Mouse (Mus musculus) left cerebral cortex, postnatal 36 days (tissue): ENCODE measurements around the gene Dclk2. TPM values are rescaled to one million over a fixed set of nuclear protein-coding genes. Genes with fewer than 3 reads are reported as not detected.

Experiments
- DNase-seq, 2 experiments: peaks; one replicate each; pipeline ENCODE4 v3.0.0; 2021 to 2022; ENCODE audit warnings: low spot score in 2 of 2, mixed read lengths in 1 of 2
- intact Hi-C: fragments of 180-260 bp; cut with DNase I; formaldehyde crosslinking; loops from one replicate; pipeline ENCODE4 v1.15.1; 2025
- total RNA-seq, 2 experiments: library from RNA; stranded (reverse); gene quantifications; 2 replicates each; pipeline ENCODE4 v1.2.3; 2021

The Dclk2 gene
- total RNA-seq, 2 experiments from 2014 or later: 53.2 to 61.5 TPM

DNA sequence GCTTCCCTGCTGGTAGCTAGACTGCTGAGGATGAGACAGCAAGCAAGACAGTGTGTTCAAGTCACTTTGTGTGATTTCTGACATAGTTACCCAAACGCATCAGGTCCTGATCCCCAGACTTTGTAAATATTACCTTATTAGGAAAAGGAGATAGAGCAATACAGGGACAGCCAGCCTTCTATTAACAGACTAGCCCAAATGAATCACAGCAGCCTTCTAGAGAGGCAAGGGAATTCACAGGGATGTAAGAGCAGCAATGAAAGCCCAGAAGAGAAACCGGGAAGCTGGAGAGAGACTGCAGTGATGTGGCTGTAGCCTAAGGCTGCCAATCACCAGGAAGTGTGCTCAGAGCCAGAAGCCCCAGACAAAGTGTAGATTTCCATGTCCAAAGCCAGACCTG is 111.0 kb downstream of the Dclk2 start:
- intact Hi-C loops: loop anchor here (5.0 kb wide), 1 partner anchor 168 kb away; no protein-coding TSS in a partner anchor
- DNase-seq: no peak

DNA sequence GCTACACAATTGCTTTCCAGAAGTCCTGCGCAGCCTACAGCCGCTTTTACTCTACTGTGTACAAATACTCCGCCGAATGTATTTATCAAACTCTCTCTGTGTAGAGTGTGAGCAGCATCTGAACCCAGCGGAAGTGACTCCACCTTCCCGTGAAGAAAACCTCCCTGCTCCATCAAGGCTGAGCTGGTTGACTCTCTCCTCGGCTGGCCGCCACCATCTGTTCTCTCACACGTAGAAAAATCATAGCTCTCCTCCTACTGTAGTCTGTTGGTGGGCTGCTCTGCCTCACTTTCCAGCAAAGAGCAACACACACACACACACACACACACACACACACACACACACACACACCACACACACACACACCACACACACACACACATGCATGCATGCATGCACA is 111.5 kb downstream of the Dclk2 start:
- intact Hi-C loops: loop anchor here (5.0 kb wide), 1 partner anchor 168 kb away; no protein-coding TSS in a partner anchor
- peak; percentile 46 to 47 for DNase-seq

DNA sequence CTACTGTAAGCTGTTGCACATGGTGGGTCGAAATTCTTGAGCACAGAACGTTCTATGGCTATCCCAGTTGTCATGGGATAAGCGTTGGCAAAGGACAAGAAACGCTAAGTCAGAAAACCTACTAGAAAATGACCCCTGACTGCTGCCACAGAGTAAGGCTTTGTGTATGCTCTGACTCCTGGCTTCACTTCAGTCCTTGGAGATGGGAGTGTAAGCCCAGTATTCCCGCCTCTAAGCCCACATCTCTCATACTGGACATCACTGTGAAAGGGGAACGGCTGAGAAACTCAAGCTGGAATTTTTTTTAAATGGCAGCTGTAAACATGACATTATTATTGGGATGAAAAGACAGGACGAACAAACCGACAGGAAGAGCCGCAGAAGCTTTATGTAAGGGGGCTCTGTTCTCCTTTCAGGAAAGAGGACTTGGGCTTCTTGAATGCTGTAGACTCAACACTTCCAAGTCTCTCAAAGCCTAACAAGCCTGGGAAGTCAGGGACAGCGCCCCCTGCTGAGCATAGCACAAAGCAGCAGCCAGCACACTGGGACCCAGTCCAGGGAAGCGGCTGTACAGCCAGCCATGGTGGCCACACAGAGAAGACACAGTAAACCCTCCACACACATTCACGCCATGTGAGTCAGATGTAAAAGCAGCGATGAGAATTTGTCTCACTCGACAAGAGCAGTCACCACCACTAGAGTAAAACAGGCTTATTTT is 112.7 kb downstream of the Dclk2 start:
- DNase-seq: peak; percentile 49 to 60
- intact Hi-C loops: loop anchor here (5.0 kb wide), 1 partner anchor 169 kb away; no protein-coding TSS in a partner anchor

GRCm38 (mm10) chr3:86806834-86807233 is 113.8 kb downstream of the Dclk2 start:
- intact Hi-C loops: loop anchor here (5.0 kb wide), 1 partner anchor 170 kb away; no protein-coding TSS in a partner anchor
- no peak for DNase-seq

DNA sequence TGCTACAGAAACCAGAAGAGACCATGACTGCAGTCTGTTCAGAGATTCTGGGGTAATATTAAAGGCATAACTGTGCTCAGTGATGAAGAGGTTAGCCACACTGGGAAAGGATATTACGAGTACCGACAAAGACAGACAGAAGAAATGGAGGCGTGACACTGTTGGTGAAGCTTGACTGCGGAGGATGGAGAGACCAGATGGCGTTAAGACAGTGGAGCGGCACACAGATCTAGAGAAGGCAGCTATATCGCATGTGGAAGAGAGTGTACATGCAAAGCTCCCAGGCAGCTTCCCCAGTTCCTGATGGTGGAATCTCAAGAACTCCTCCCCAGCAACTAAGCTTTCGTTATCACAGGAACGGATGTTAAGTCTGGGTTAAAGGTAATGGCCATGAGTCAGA is 116.4 kb downstream of the Dclk2 start:
- intact Hi-C loops: loop anchor here (5.0 kb wide), 1 partner anchor 113 kb away; no protein-coding TSS in a partner anchor
- DNase-seq: peak; percentile 75 to 77

- DNase-seq: no peak
- intact Hi-C loops: loop anchor here (5.0 kb wide), 1 partner anchor 114 kb away; no protein-coding TSS in a partner anchor
These were observed 117.8 kb downstream of the Dclk2 start for GRCm38 (mm10) chr3:86802825-86803224.

DNA sequence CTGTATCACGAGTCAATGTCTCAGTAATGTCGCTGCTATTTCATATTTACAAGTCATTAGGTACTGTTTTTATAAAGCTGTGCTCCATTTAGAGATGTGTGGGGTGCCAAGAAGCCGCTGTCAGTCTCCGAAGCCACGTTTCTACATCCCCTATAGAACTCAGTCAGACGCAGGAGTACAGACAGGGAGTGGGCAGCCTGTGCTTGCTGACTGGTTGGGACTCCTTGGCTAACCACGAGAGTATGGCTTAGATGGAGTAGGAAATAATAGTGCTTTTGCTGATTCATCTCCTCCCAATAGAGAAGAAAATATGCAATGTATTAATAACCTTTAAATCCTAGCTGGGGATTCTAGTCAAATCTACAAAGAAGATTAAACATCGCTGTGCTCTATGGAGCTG is 119.8 kb downstream of the Dclk2 start:
- intact Hi-C loops: loop anchor here (5.0 kb wide), 1 partner anchor 116 kb away; no protein-coding TSS in a partner anchor
- no peak for DNase-seq

- intact Hi-C loops: no loop called here
- DNase-seq: no peak
These were observed 121.6 kb downstream of the Dclk2 start for GRCm38 (mm10) chr3:86799041-86799440.

GRCm38 (mm10) chr3:86797871-86798460 is 122.7 kb downstream of the Dclk2 start:
- intact Hi-C loops: no loop called here
- DNase-seq: no peak

DNA sequence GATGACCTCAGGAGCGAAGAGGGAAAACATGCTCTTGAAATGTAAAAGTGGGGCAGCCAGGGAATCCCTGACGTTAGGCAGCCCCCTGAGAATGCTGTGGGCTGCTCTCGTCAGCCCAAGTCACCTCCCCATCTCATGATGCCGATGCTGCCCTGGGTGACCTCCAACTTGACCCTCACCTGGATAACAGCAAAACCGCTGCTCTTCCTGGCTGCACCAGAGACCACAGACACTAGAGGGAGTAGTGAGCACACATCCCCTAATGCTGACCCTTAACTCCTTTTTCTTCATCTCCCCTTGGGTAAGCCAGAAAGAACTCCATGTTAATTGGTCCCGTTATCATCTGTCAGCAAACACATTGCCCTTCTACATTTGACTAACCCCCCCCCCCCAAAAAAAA is 123.9 kb downstream of the Dclk2 start:
- no peak for DNase-seq
- intact Hi-C loops: no loop called here

DNA sequence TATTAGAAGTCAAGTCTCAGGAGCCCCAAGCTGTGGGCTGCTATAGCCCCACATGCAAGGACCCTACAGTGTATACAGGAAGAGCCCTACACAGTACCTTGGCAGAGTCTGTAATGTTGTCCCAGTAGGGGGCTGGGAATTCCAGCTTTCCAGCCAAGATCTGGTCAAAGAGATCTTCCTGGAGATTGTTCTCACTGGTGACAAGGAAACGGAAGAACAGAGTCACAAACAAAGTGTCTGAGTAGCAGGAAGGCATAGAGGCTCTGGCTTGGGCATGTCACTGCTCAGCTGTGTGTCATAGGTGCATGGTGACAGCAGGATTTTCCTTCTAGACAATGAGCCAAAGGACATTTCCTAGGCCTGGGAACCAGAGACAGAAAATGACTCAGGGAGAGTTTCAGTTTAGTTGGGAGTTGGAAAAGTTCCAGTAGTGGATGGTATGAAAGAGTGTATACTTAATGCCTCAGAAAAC is 126.9 kb downstream of the Dclk2 start:
- intact Hi-C loops: no loop called here

GRCm38 (mm10) chr3:86793264-86793663 is 127.4 kb downstream of the Dclk2 start:
- intact Hi-C loops: no loop called here
- no peak for DNase-seq

More for the DNA sequence above, 126.9 kb downstream of the Dclk2 start:
- DNase-seq: no peak

- DNase-seq: no peak
- intact Hi-C loops: loop anchor here (2.0 kb wide), 1 partner anchor 187 kb away; no protein-coding TSS in a partner anchor
These were observed 130.9 kb downstream of the Dclk2 start for GRCm38 (mm10) chr3:86789752-86790151.

- peak in 1 of 2 experiments; percentile 45 for DNase-seq
- intact Hi-C loops: loop anchor here (2.0 kb wide), 1 partner anchor 188 kb away; no protein-coding TSS in a partner anchor
These were observed 131.9 kb downstream of the Dclk2 start for GRCm38 (mm10) chr3:86788711-86789110.

GRCm38 (mm10) chr3:86787423-86788123 is 133.1 kb downstream of the Dclk2 start:
- no peak for DNase-seq
- intact Hi-C loops: loop anchor here (2.0 kb wide), 1 partner anchor 189 kb away; no protein-coding TSS in a partner anchor

GRCm38 (mm10) chr3:86786845-86787351 is 133.8 kb downstream of the Dclk2 start:
- peak; percentile 55 to 58 for DNase-seq
- intact Hi-C loops: no loop called here

GRCm38 (mm10) chr3:86786280-86786679 is 134.4 kb downstream of the Dclk2 start:
- intact Hi-C loops: no loop called here

GRCm38 (mm10) chr3:86784930-86785329 is 135.7 kb downstream of the Dclk2 start:
- DNase-seq: no peak
- intact Hi-C loops: no loop called here

More at GRCm38 (mm10) chr3:86786280-86786679, 134.4 kb downstream of the Dclk2 start:
- no peak for DNase-seq

DNA sequence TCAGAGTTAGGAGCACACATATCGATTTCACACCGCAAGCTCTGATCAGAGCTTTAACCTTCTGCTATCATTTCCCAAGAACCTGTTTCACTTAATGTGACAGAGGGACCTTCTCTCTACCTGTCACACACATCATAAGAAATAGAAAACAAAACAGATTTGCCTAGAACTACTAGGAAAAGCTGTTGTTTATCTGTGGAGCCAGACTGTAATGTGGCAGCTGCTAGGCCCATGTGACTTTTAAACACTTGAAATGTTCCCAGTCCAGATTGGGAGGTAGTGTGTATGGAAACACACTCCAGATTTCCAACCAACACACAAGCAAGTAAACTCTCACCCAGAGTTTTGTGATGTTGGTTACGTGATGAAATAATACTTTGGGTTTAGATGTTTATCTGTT is 136.6 kb downstream of the Dclk2 start:
- intact Hi-C loops: no loop called here
- DNase-seq: no peak

- no peak for DNase-seq
- intact Hi-C loops: no loop called here
These were observed 140.9 kb downstream of the Dclk2 start for GRCm38 (mm10) chr3:86779704-86780103.
